In the genomic region with DNA sequence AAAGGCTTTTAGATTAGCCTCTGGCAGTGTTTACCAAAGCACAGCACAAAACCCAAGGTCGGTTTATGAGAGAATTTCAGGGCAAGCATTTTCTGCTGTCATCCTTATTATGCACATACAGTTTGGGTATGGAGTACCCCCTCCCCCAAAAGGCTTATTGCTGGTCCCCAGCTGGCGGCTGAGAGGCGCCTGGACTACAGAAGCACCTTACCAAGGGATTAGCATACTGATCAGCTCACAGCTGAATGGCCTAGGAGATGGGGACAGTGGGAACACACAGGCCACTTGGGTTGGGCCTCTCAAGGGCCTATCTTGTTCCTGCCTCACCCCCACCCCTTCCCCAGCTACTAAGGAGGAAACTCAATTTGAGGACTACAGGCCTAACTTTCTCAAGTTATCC, we compare ENCODE assay signal across 10 mouse cellular contexts. TPM values are rescaled to one million over a fixed set of nuclear protein-coding genes. Genes with fewer than 3 reads are reported as not detected.
DNase-seq lines count a peak whose midpoint lies in the region; ATAC-seq and TF ChIP-seq lines count a peak whose summit lies in the region.
"Had no signal": no experiment of that assay in that cellular context is flagged by ENCODE, and none has a peak within 500 bp of the region (broad histone marks: within the 10 kb centered on the region; RNA-seq: fewer than 3 reads in every experiment).

No protein-coding gene starts in this region.

- H3K27me3 ChIP-seq in heart, postnatal 0 days (ENCODE audit: control insufficient read depth, insufficient read depth, low read length): no peaks in the 10 kb centered on the region
- no peaks in the 10 kb centered on the region for H3K27me3 ChIP-seq in hindbrain, embryonic 14.5 days (ENCODE audit: control insufficient read depth, insufficient read depth, low read length)
- H3K27me3 ChIP-seq in midbrain, embryonic 13.5 days: no peaks in the 10 kb centered on the region

- WGBS in heart, postnatal 0 days: 76% methylated on average over 3 of the region's 3 CpGs
- 54% methylated on average over 3 of the region's 3 CpGs for WGBS in hindbrain, embryonic 14.5 days
- 8% methylated on average over 3 of the region's 3 CpGs for WGBS in midbrain, embryonic 13.5 days

- H3K9me3 ChIP-seq in heart, postnatal 0 days (replicated peaks; ENCODE audit: control insufficient read depth, low read length): no peaks in the 10 kb centered on the region
- H3K9me3 ChIP-seq in hindbrain, embryonic 14.5 days (ENCODE audit: control insufficient read depth, low read length): no peaks in the 10 kb centered on the region
- H3K9me3 ChIP-seq in midbrain, embryonic 13.5 days: no peaks in the 10 kb centered on the region

- peaks cover 10% of the 10 kb centered on the region; the same call in 1 of the 2 replicates for H3K4me1 ChIP-seq in heart, postnatal 0 days (ENCODE audit: control insufficient read depth, insufficient read depth)
- peaks cover 17% of the 10 kb centered on the region for H3K4me1 ChIP-seq in hindbrain, embryonic 14.5 days (replicated peaks; ENCODE audit: control insufficient read depth, insufficient read depth, low read length)
- peaks cover 35% of the 10 kb centered on the region for H3K4me1 ChIP-seq in midbrain, embryonic 13.5 days (replicated peaks)

- TF ChIP-seq CTCF in heart, postnatal 0 days (IDR thresholded peaks at IDR 0.05; ENCODE audit: low read depth): no peak
- no peak for TF ChIP-seq CTCF in brain, embryonic 14.5 days (IDR thresholded peaks at IDR 0.05; ENCODE audit: borderline replicate concordance, extremely low read depth, insufficient read depth, insufficient read length)

- no peak for ATAC-seq in heart, postnatal 0 days (ENCODE audit: insufficient read depth, low read depth)
- ATAC-seq in hindbrain, embryonic 14.5 days (ENCODE audit: low FRiP score): no peak
- peak; percentile 74 for ATAC-seq in midbrain, embryonic 13.5 days

- no peak overlapping the region for H3K4me3 ChIP-seq in heart, postnatal 0 days (ENCODE audit: low read depth, low read length)
- no peak overlapping the region for H3K4me3 ChIP-seq in hindbrain, embryonic 14.5 days (replicated peaks; ENCODE audit: low read length)
- H3K4me3 ChIP-seq in midbrain, embryonic 13.5 days (replicated peaks): peak overlapping the region; percentile 71

- peaks cover 45% of the 10 kb centered on the region for H3K36me3 ChIP-seq in heart, postnatal 0 days (replicated peaks; ENCODE audit: control insufficient read depth, insufficient read depth, low read length)
- H3K36me3 ChIP-seq in hindbrain, embryonic 14.5 days (replicated peaks; ENCODE audit: control insufficient read depth, insufficient read depth): peaks cover 44% of the 10 kb centered on the region
- H3K36me3 ChIP-seq in midbrain, embryonic 13.5 days: peaks cover 40% of the 10 kb centered on the region

- intact Hi-C loops in heart, postnatal 14 days (cut with DNase I): no loop called here

- no peak for TF ChIP-seq POLR2A in brain, embryonic 14.5 days (IDR thresholded peaks at IDR 0.05; ENCODE audit: borderline replicate concordance, extremely low read depth, insufficient read depth, insufficient read length, poor library complexity, severe bottlenecking)

- DNase-seq in heart, postnatal 0 days (ENCODE audit: low spot score): no peak
- DNase-seq in heart, postnatal 14 days: no peak
- peak; percentile 76 for DNase-seq in brain, embryonic 14.5 days (ENCODE audit: low read depth)
- DNase-seq in hindbrain, embryonic 14.5 days (ENCODE audit: low spot score): no peak
- DNase-seq in cerebellum, postnatal 25 days: no peak
- no peak for DNase-seq in gastrocnemius, postnatal 4 days (ENCODE audit: low spot score in 2 of 2)
- DNase-seq in kidney, adult 8-10 months: no peak
- DNase-seq: adrenal gland, adult 8-10 months had no signal

- no peak overlapping the region for H3K9ac ChIP-seq in heart, postnatal 0 days (replicated peaks; ENCODE audit: low read depth, low read length)
- peak overlapping the region; percentile 31; the same call in 1 of the 2 replicates for H3K9ac ChIP-seq in hindbrain, embryonic 14.5 days
- peak overlapping the region; percentile 49; the same call in 1 of the 2 replicates for H3K9ac ChIP-seq in midbrain, embryonic 13.5 days (replicated peaks)

- TF ChIP-seq EP300 in heart, postnatal 0 days (IDR thresholded peaks at IDR 0.05; ENCODE audit: low read depth): no peak

- 0 out of 2 replicates have a peak overlapping the region, but pooled peaks have one; percentile 80 for H3K4me2 ChIP-seq in heart, postnatal 0 days (ENCODE audit: low read depth, low read length)
- H3K4me2 ChIP-seq in hindbrain, embryonic 14.5 days (replicated peaks): peak overlapping the region; percentile 66
- H3K4me2 ChIP-seq in midbrain, embryonic 13.5 days (replicated peaks): peak overlapping the region; percentile 87

- H3K27ac ChIP-seq in heart, postnatal 0 days (ENCODE audit: low read depth): no peak overlapping the region
- no peak overlapping the region for H3K27ac ChIP-seq in hindbrain, embryonic 14.5 days
- peak overlapping the region; percentile 64 for H3K27ac ChIP-seq in midbrain, embryonic 13.5 days

RNA-seq across cellular contexts. Expression of gene Yeats4, which starts 1.5 kb away (rescaled TPM):
- 34.4 and 50.7 TPM in 2 replicates for total RNA-seq in heart, postnatal 0 days (2014; rRNA removed; ENCODE audit: low replicate concordance)
- 31.1 and 33.6 TPM in 2 replicates for polyA plus RNA-seq in heart, postnatal 0 days (2015; fragmentation: Nextera tagmentation; extraction: Ambion mirVana)
- 10 to 100 TPM; 28.0 to 28.8 TPM for total RNA-seq in heart, postnatal 14 days (2021)
- polyA plus RNA-seq in brain, embryonic 14.5 days (2012; rRNA removed): 141 and 146 TPM in 2 replicates
- polyA plus RNA-seq in hindbrain, embryonic 14.5 days (2014; fragmentation: Nextera tagmentation; extraction: Ambion mirVana): 111 and 113 TPM in 2 replicates
- polyA plus RNA-seq in midbrain, embryonic 13.5 days (2015; fragmentation: Nextera tagmentation; extraction: Ambion mirVana): 141 and 160 TPM in 2 replicates
- total RNA-seq in gastrocnemius, postnatal 4 days (2021): 10 to 100 TPM; 29.6 to 33.2 TPM

RNA-seq across cellular contexts. Expression of gene 9530003J23Rik, which starts 15.7 kb away (rescaled TPM):
- total RNA-seq in heart, postnatal 0 days (2014; rRNA removed; ENCODE audit: low replicate concordance): not detected in 2 replicates
- polyA plus RNA-seq in heart, postnatal 0 days (2015; fragmentation: Nextera tagmentation; extraction: Ambion mirVana): not detected in 2 replicates
- total RNA-seq in heart, postnatal 14 days (2021): not detected
- not detected in 2 replicates for polyA plus RNA-seq in brain, embryonic 14.5 days (2012; rRNA removed)
- not detected in 2 replicates for polyA plus RNA-seq in hindbrain, embryonic 14.5 days (2014; fragmentation: Nextera tagmentation; extraction: Ambion mirVana)
- not detected in 2 replicates for polyA plus RNA-seq in midbrain, embryonic 13.5 days (2015; fragmentation: Nextera tagmentation; extraction: Ambion mirVana)
- not detected for total RNA-seq in gastrocnemius, postnatal 4 days (2021)
- total RNA-seq: adrenal gland, adult 8-10 months; left cerebral cortex, postnatal 36 days had no signal

RNA-seq across cellular contexts. Expression of gene Lyz2, which starts 59.3 kb away (rescaled TPM):
- total RNA-seq in heart, postnatal 0 days (2014; rRNA removed; ENCODE audit: low replicate concordance): 37.1 and 40.6 TPM in 2 replicates
- polyA plus RNA-seq in heart, postnatal 0 days (2015; fragmentation: Nextera tagmentation; extraction: Ambion mirVana): 54.7 and 61.6 TPM in 2 replicates
- total RNA-seq in heart, postnatal 14 days (2021): 10 to 100 TPM; 93.0 to 99.3 TPM
- 9.6 and 13.5 TPM in 2 replicates for polyA plus RNA-seq in brain, embryonic 14.5 days (2012; rRNA removed)
- polyA plus RNA-seq in hindbrain, embryonic 14.5 days (2014; fragmentation: Nextera tagmentation; extraction: Ambion mirVana): 30.1 and 32.5 TPM in 2 replicates
- 14.7 and 19.0 TPM in 2 replicates for polyA plus RNA-seq in midbrain, embryonic 13.5 days (2015; fragmentation: Nextera tagmentation; extraction: Ambion mirVana)
- 10 to 100 TPM; 47.6 to 56.3 TPM for total RNA-seq in gastrocnemius, postnatal 4 days (2021)
